Mouse (Mus musculus) MEL (cell line): ENCODE results near the gene Pde11a.

ENCODE experiments used
- CTCF ChIP-seq, 3 experiments: IDR thresholded peaks in 2 of 3; conservative IDR thresholded peaks in 1 of 3; 2 replicates each; pipeline ENCODE4 v1.5.1; 2011 to 2012; ENCODE audit warnings: low read length in 3 of 3, low read depth in 2 of 3, mild to moderate bottlenecking in 2 of 3, improper control_type of control experiment in 1 of 3, inconsistent platforms in 1 of 3, mixed read lengths in 1 of 3, moderate library complexity in 1 of 3; ENCODE audit not compliant: control insufficient read depth in 1 of 3, insufficient read depth in 1 of 3, poor library complexity in 1 of 3, severe bottlenecking in 1 of 3
- GATA1 ChIP-seq: IDR thresholded peaks from 2 replicates; pipeline ENCODE4 v1.6.1; 2011; ENCODE audit warnings: low read depth, low read length, improper control_type of control experiment
- MAFK ChIP-seq: IDR thresholded peaks from 2 replicates; pipeline ENCODE4 v1.6.1; 2011; ENCODE audit warnings: low read depth, mild to moderate bottlenecking, low read length, improper control_type of control experiment, borderline replicate concordance
- MYC ChIP-seq: IDR thresholded peaks from 2 replicates; pipeline ENCODE4 v1.6.1; 2011; ENCODE audit warnings: low read depth, mild to moderate bottlenecking, low read length, improper control_type of control experiment, moderate library complexity
- NRF1 ChIP-seq: IDR thresholded peaks from 2 replicates; pipeline ENCODE4 v1.6.1; 2014; ENCODE audit warnings: low read depth, mild to moderate bottlenecking, inconsistent platforms, low read length, improper control_type of control experiment, moderate library complexity; ENCODE audit not compliant: poor library complexity, insufficient read depth, severe bottlenecking
- POLR2A ChIP-seq, 2 experiments: IDR thresholded peaks; 2 replicates each; pipeline ENCODE4 v1.6.1; 2011 to 2012; ENCODE audit warnings: low read length in 2 of 2, mild to moderate bottlenecking in 2 of 2, control low read depth in 1 of 2, improper control_type of control experiment in 1 of 2, low read depth in 1 of 2, moderate library complexity in 1 of 2; ENCODE audit not compliant: control insufficient read depth in 1 of 2, insufficient read depth in 1 of 2, poor library complexity in 1 of 2
- POLR2AphosphoS2 ChIP-seq: IDR thresholded peaks from 2 replicates; pipeline ENCODE4 v1.6.1; 2011; ENCODE audit warnings: low read length, improper control_type of control experiment
- TCF12 ChIP-seq: IDR thresholded peaks from 2 replicates; pipeline ENCODE4 v1.6.1; 2014; ENCODE audit warnings: low read depth, mild to moderate bottlenecking, inconsistent platforms, low read length, improper control_type of control experiment, moderate library complexity
- UBTF ChIP-seq: IDR thresholded peaks from 2 replicates; pipeline ENCODE4 v1.6.1; 2012; ENCODE audit warnings: low read depth, mild to moderate bottlenecking, inconsistent platforms, low read length, improper control_type of control experiment, moderate library complexity, borderline replicate concordance; ENCODE audit not compliant: insufficient read depth
- USF2 ChIP-seq, 2 experiments: IDR thresholded peaks; 2 replicates each; pipeline ENCODE4 v1.6.1; 2011 to 2012; ENCODE audit warnings: improper control_type of control experiment in 2 of 2, low read length in 2 of 2, borderline replicate concordance in 1 of 2, inconsistent platforms in 1 of 2, low read depth in 1 of 2, mild to moderate bottlenecking in 1 of 2; ENCODE audit not compliant: insufficient read depth in 1 of 2
- ZNF384 ChIP-seq: IDR thresholded peaks from 2 replicates; pipeline ENCODE4 v1.6.1; 2012; ENCODE audit warnings: low read depth, mild to moderate bottlenecking, inconsistent platforms, low read length, improper control_type of control experiment

- TF ChIP-seq NRF1 (no peak), POLR2A (IDR thresholded peaks at IDR 0.05; ENCODE audit: control insufficient read depth in 1 of 2, insufficient read depth in 1 of 2, low read depth in 1 of 2, low read length in 2 of 2, poor library complexity in 1 of 2) (no peak), USF2 (IDR thresholded peaks at IDR 0.05; ENCODE audit: borderline replicate concordance in 1 of 2, insufficient read depth in 1 of 2, low read depth in 1 of 2, low read length in 2 of 2) (no peak), TCF12 (no peak), POLR2AphosphoS2 (no peak), CTCF (IDR thresholded peaks at IDR 0.05 in 2 of 3, conservative IDR thresholded peaks at IDR 0.05 in 1 of 3; ENCODE audit: control insufficient read depth in 1 of 3, insufficient read depth in 1 of 3, low read depth in 2 of 3, low read length in 3 of 3, poor library complexity in 1 of 3, severe bottlenecking in 1 of 3) (no peak), GATA1 (no peak), MAFK (no peak), ZNF384 (no peak), UBTF (no peak), MYC (no peak)
Observed at GRCm38 (mm10) chr2:76117219-76117618, 221.4 kb downstream of the Pde11a start.
